Mouse (Mus musculus) kidney, embryonic 15.5 days (tissue): ENCODE results near the gene Fam102b. TPM values are rescaled to one million over a fixed set of nuclear protein-coding genes. Genes with fewer than 3 reads are reported as not detected.

Experiments
- ATAC-seq: fragments of 200-750 bp; cut with Nextera tagmentation; replicated peaks from 2 replicates; pipeline ENCODE4 v1.8.0; 2017; ENCODE audit warnings: moderate TSS enrichment; ENCODE audit not compliant: low FRiP score
- H3K27ac ChIP-seq: fragments of 300-500 bp; sonication (generic); 2 replicates; pipeline ENCODE4 v1.5.1; 2015; ENCODE audit warnings: mild to moderate bottlenecking, inconsistent platforms
- H3K27me3 ChIP-seq: fragments of 300-500 bp; sonication (generic); 2 replicates; pipeline ENCODE4 v1.6.1; 2015; ENCODE audit warnings: inconsistent platforms
- H3K36me3 ChIP-seq: fragments of 300-500 bp; sonication (generic); 2 replicates; pipeline ENCODE4 v1.6.1; 2015; ENCODE audit warnings: inconsistent platforms
- H3K4me1 ChIP-seq: fragments of 300-500 bp; sonication (generic); 2 replicates; pipeline ENCODE4 v1.6.1; 2015; ENCODE audit warnings: inconsistent platforms
- H3K4me2 ChIP-seq: fragments of 300-500 bp; sonication (generic); 2 replicates; pipeline ENCODE4 v1.6.1; 2015; ENCODE audit warnings: moderate library complexity, mild to moderate bottlenecking, inconsistent platforms
- H3K4me3 ChIP-seq: fragments of 300-500 bp; sonication (generic); replicated peaks from 2 replicates; pipeline ENCODE4 v1.5.1; 2015; ENCODE audit warnings: mild to moderate bottlenecking, inconsistent platforms
- H3K9ac ChIP-seq: fragments of 300-500 bp; sonication (generic); 2 replicates; pipeline ENCODE4 v1.6.1; 2015; ENCODE audit warnings: mild to moderate bottlenecking, inconsistent platforms
- H3K9me3 ChIP-seq: fragments of 300-500 bp; sonication (generic); replicated peaks from 2 replicates; pipeline ENCODE4 v1.6.1; 2016; ENCODE audit warnings: inconsistent platforms
- WGBS: fragments of 180-500 bp; shearing (Covaris S2); methylation state at CpG from one replicate; pipeline ENCODE4 v1.1.7; 2015; ENCODE audit warnings: mixed read lengths; 5-methylcytosine and 5-hydroxymethylcytosine counted together
- microRNA-seq: library from miRNA; unstranded; fragments of <30 nt; microRNA quantifications from one replicate; pipeline ENCODE4, GENCODE M21; 2016
- polyA plus RNA-seq: library from polyadenylated mRNA; unstranded; fragments of >200 nt; fragmentation: Nextera tagmentation; extraction: Ambion mirVana; gene quantifications from 2 replicates; pipeline ENCODE4 v1.2.1, GENCODE M21; 2015

Fam102b gene
- polyA plus RNA-seq, 1 experiment from 2014 or later = 4.7 TPM

DNA sequence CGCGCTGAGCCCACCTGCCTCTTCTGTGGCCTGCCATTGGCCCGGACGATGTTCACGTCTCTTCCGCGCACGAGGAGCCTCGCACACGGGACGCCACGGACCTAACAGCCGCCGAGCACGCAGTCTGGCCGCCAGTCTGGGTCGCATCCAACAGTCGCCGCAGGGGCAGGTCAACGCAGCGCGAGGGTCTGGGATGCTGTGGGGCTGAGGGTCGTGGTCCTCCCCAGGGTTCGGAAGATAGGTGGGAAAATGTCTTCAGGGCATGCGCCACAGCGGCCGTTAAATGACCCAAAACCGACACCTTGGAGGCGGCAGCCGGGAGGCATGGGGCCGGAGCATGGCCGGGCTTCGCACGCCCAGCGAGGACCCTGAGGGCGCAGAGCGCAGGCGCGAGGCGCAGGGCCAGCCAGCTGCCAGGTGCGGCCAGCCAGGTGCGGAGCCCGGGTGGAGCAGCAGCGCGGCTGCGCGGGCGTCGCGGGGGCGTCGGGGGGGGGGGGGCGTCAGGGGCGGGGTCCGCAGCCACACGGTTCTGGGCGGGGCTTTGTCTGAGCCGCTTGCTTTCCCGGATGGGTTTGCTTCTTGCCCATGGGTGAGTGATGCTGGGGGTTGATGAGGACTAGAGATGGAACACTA, 87.3 kb downstream of the Fam102b start, which contains the start of gene Gm9857:
Gm9857 (minus strand) TSS at position 445 of the 633 bp plus-strand sequence.
- ATAC-seq = peak; percentile 85
- Histone ChIP-seq H3K27me3 (no peaks in the 10 kb centered on the region), H3K4me2 (peak within 1 kb of the TSS; percentile 60), H3K36me3 (no peaks in the 10 kb centered on the region), H3K4me3 (peak within 1 kb of the TSS; percentile 36), H3K27ac (no peak within 1 kb of the TSS), H3K9me3 (0 out of 2 replicates have a peak, but pooled peaks cover 5% of the 10 kb centered on the region), H3K4me1 (no peaks in the 10 kb centered on the region; the same call in 1 of the 2 replicates), H3K9ac (no peak within 1 kb of the TSS)
- 52% methylated on average over 51 of the region's 59 CpGs for WGBS

DNA sequence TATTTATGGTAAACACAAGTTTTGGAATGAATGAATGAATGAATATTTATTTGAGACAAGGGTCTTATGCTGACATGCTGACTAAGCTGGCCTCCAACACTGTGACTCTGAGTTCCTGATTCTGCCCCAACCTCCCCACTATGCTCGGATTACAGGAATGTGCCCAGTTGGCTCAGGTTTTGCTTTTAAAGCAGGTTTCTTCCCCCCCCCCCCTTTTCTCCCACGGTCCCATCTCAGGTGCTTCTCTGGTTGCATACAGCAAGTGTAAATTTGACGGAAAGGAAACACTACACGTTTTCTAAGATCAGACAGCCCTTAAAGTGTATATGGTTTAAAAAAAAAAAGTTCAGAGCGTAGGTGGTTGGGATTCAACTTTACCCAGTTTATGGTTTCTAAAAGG, 87.8 kb downstream of the Fam102b start, which contains the start of gene Henmt1:
Henmt1 (plus strand) TSS at position 301 of the 400 bp plus-strand sequence.
- peak within 1 kb of the TSS; percentile 60 for H3K4me2 ChIP-seq
- H3K36me3 ChIP-seq = no peaks in the 10 kb centered on the region
- H3K9me3 ChIP-seq = 0 out of 2 replicates have a peak, but pooled peaks cover 5% of the 10 kb centered on the region
- no peak for ATAC-seq
- no peak within 1 kb of the TSS for H3K27ac ChIP-seq
- H3K4me3 ChIP-seq = peak within 1 kb of the TSS; percentile 36
- no peaks in the 10 kb centered on the region; the same call in 1 of the 2 replicates for H3K4me1 ChIP-seq
- 80% methylated on average over 5 of the region's 5 CpGs for WGBS
- no peak within 1 kb of the TSS for H3K9ac ChIP-seq
- no peaks in the 10 kb centered on the region for H3K27me3 ChIP-seq

DNA sequence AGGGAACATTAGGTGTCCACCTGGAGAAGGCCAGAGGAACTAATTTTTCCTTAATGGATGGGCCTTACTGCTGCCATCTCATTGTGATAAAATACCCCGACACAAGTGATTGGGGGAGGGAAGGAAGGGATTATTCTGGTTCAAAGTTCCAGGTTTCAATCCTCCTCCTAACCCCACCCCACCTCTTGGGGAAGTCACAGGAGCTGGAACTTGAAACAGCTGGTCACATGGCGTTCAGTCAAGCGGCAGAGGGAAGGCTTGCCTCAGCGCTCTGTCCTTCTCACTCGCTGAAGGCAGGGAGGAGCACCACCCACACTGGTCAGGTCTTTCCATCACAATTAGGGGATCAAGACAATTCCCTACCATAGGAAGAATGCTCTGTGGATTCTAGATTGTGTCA, 88.7 kb downstream of the Fam102b start:
- no peaks in the 10 kb centered on the region for H3K27me3 ChIP-seq
- no peak overlapping the region for H3K9ac ChIP-seq
- no peak overlapping the region for H3K4me3 ChIP-seq
- no peak for ATAC-seq
- no peak overlapping the region for H3K4me2 ChIP-seq
- H3K4me1 ChIP-seq = no peaks in the 10 kb centered on the region; the same call in 1 of the 2 replicates
- WGBS = 94% methylated on average over 5 of the region's 5 CpGs
- H3K27ac ChIP-seq = no peak overlapping the region
- H3K36me3 ChIP-seq = no peaks in the 10 kb centered on the region
- H3K9me3 ChIP-seq = 0 out of 2 replicates have a peak, but pooled peaks cover 5% of the 10 kb centered on the region

DNA sequence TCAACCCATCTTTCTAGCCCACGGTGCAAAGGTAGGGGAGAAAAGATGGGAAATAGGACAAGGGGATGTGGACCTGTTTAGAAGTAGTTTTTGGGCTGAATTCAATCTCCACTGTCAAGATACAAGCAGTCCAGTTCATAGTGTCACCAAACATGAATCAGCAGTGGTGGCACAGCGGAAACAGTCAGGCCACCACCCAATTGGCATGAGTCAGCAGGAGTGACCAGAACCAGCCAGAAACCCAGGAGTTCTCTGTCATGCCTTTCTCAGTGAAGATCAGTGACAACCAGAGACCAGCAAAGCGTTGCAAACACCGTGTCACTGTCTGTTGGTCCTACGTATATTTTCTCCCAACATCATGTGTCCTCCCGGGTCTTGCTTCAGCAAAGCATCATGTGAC, 93.8 kb downstream of the Fam102b start:
- Histone ChIP-seq H3K9ac (no peak overlapping the region), H3K4me1 (no peaks in the 10 kb centered on the region), H3K4me3 (no peak overlapping the region), H3K9me3 (0 out of 2 replicates have a peak, but pooled peaks cover 2% of the 10 kb centered on the region), H3K27me3 (no peaks in the 10 kb centered on the region), H3K27ac (no peak overlapping the region), H3K36me3 (no peaks in the 10 kb centered on the region), H3K4me2 (no peak overlapping the region)
- WGBS = 96% methylated on average over 6 of the region's 6 CpGs
- ATAC-seq = no peak

DNA sequence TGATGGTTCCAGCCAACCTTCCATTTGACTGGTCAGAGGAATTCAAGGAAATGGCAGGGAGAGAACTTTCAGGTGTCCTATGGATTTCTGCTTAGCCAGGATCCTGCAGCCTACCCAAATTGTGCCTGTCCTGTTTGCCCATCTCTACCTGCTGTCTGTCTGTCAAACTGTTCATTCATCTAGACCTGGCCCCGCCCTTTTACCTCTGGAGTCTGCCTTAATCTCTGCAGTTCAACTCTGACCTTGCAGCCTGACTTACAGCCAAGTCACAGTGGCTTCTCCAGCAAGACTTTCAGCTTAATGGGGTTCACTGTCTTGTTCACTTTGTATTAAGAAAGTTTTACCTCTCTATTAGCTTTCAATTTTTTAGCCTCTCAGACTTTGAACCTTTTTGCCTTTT, 101.1 kb downstream of the Fam102b start:
- ATAC-seq = no peak

DNA sequence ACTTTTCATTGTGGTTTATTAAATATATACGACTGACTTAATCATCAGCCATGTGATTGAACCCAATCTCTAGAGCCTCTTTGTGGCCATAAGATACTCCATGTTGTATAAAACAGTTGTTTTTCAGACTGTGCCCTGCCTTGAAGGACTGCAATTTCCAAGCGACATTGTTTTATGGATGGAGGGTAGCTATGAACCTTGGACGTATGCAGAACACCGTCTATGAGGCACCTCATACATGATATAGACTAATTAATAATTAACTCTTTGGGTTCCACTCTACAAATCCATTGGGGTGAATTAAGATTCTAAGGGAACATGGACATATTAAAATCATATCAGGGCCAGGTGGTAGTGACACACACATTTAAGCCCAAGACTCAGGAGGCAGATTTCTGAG, 101.7 kb downstream of the Fam102b start:
- Histone ChIP-seq H3K27me3 (no peaks in the 10 kb centered on the region), H3K9ac (no peak overlapping the region), H3K4me1 (no peaks in the 10 kb centered on the region), H3K27ac (no peak overlapping the region), H3K4me2 (no peak overlapping the region), H3K9me3 (no peaks in the 10 kb centered on the region), H3K4me3 (no peak overlapping the region), H3K36me3 (no peaks in the 10 kb centered on the region)
- 88% methylated on average over 4 of the region's 4 CpGs for WGBS
- ATAC-seq = no peak

More for the DNA sequence above, 101.1 kb downstream of the Fam102b start:
- no peak overlapping the region for H3K4me3 ChIP-seq
- no peaks in the 10 kb centered on the region for H3K4me1 ChIP-seq
- no peaks in the 10 kb centered on the region for H3K27me3 ChIP-seq
- no peak overlapping the region for H3K9ac ChIP-seq
- no peak overlapping the region for H3K27ac ChIP-seq
- H3K9me3 ChIP-seq = no peaks in the 10 kb centered on the region
- no peaks in the 10 kb centered on the region for H3K36me3 ChIP-seq
- WGBS = 81% methylated on average over 1 of the region's 1 CpGs
- no peak overlapping the region for H3K4me2 ChIP-seq

DNA sequence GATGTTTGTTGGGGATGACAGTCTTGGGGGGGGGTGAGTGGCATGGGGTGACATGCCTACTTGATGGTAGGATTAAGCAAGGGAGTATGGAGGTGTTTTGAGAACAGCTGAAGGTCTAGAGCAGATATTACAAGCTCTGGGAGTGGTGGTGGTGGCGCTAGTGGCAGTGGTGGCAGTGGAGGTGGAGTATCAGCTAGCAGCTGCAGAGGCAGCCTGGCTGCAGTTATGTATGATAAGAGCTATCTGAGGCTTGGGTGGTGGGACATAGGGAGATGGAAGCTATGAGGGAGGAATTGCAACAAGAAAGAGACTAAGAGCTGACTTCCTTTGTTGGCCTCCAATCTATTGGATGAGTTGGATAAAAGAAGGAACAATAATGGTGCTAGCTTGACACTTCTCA, 105.6 kb downstream of the Fam102b start:
- no peak overlapping the region for H3K9ac ChIP-seq
- no peaks in the 10 kb centered on the region for H3K4me1 ChIP-seq
- H3K4me2 ChIP-seq = no peak overlapping the region
- H3K4me3 ChIP-seq = no peak overlapping the region
- no peaks in the 10 kb centered on the region for H3K27me3 ChIP-seq
- H3K27ac ChIP-seq = no peak overlapping the region
- no peaks in the 10 kb centered on the region for H3K9me3 ChIP-seq
- 83% methylated on average over 1 of the region's 1 CpGs for WGBS
- ATAC-seq = no peak
- H3K36me3 ChIP-seq = no peaks in the 10 kb centered on the region

Small RNAs within 50 kb of the gene (microRNA-seq; reads per million reads assigned to microRNA genes)
- gene Gm44384 = not detected

Other genes with a start within 250 kb of the Fam102b start
- gene Stxbp3, start 187.1 kb downstream of the Fam102b start, polyA plus RNA-seq = 34.9 and 35.6 TPM in 2 replicates
- 0.10 TPM in 1 of 2 replicates, not detected in the other for gene Fndc7, start 137.6 kb downstream of the Fam102b start, polyA plus RNA-seq
- 71.7 and 74.7 TPM in 2 replicates for gene Prpf38b, start 115.9 kb downstream of the Fam102b start, polyA plus RNA-seq
- gene Henmt1, start 87.7 kb downstream of the Fam102b start, polyA plus RNA-seq = 0.13 and 0.26 TPM in 2 replicates
- not detected in 2 replicates for gene Gm9857, start 87.2 kb downstream of the Fam102b start, polyA plus RNA-seq
- gene Slc25a54, start 52.9 kb upstream of the Fam102b start, polyA plus RNA-seq = not detected in 2 replicates
- 25.3 and 26.5 TPM in 2 replicates for gene Slc25a24, start 95.5 kb upstream of the Fam102b start, polyA plus RNA-seq